Mouse (Mus musculus): ENCODE data around the gene Olfr1366. TPM values are rescaled to one million over a fixed set of nuclear protein-coding genes. Genes with fewer than 3 reads are reported as not detected.

Gene Olfr1366
- polyA plus RNA-seq, 1 experiment from 2014 or later, result 0.40 TPM

GRCm38 (mm10) chr13:21492847-21493246 is 49.8 kb downstream of the Olfr1366 start:
- H3K4me3 ChIP-seq, result no peak overlapping the region
- H3K27ac ChIP-seq, result no peak overlapping the region
- H3K36me3 ChIP-seq, result no peaks in the 10 kb centered on the region
- WGBS, result 91% methylated on average over 5 of the region's 5 CpGs
- H3K9me3 ChIP-seq, result no peaks in the 10 kb centered on the region
- no peaks in the 10 kb centered on the region for H3K27me3 ChIP-seq
- H3K4me1 ChIP-seq, result no peaks in the 10 kb centered on the region
- no peak for ATAC-seq (ENCODE audit: insufficient number of reproducible peaks, insufficient read depth, low FRiP score, low TSS enrichment)
- H3K4me2 ChIP-seq (replicated peaks), result no peak overlapping the region
- no peak overlapping the region for H3K9ac ChIP-seq

GRCm38 (mm10) chr13:21486881-21487280 is 55.7 kb downstream of the Olfr1366 start:
- ATAC-seq (ENCODE audit: insufficient number of reproducible peaks, insufficient read depth, low FRiP score, low TSS enrichment), result no peak
- H3K9ac ChIP-seq, result no peak overlapping the region
- H3K27me3 ChIP-seq, result no peaks in the 10 kb centered on the region
- H3K4me1 ChIP-seq, result no peaks in the 10 kb centered on the region
- peaks cover 8% of the 10 kb centered on the region for H3K36me3 ChIP-seq
- WGBS, result 88% methylated on average over 1 of the region's 1 CpGs
- no peak overlapping the region for H3K27ac ChIP-seq
- no peak overlapping the region for H3K4me2 ChIP-seq (replicated peaks)
- H3K9me3 ChIP-seq, result no peaks in the 10 kb centered on the region
- no peak overlapping the region for H3K4me3 ChIP-seq

Other genes starting within 250 kb of the Olfr1366 start
- 0.13 and 0.55 TPM in 2 replicates for gene Gpx6, start 230.7 kb downstream of the Olfr1366 start, polyA plus RNA-seq (2016; fragmentation: Nextera tagmentation; extraction: Ambion mirVana)
- not detected in 2 replicates for gene Olfr1367, start 195.9 kb downstream of the Olfr1366 start, polyA plus RNA-seq (2016; fragmentation: Nextera tagmentation; extraction: Ambion mirVana)
- gene Zscan12, start 180.0 kb downstream of the Olfr1366 start, polyA plus RNA-seq (2016; fragmentation: Nextera tagmentation; extraction: Ambion mirVana), result 17.4 and 19.2 TPM in 2 replicates
- gene Zkscan3, start 140.1 kb downstream of the Olfr1366 start, polyA plus RNA-seq (2016; fragmentation: Nextera tagmentation; extraction: Ambion mirVana), result 101 and 103 TPM in 2 replicates
- gene Pgbd1, start 101.8 kb downstream of the Olfr1366 start, polyA plus RNA-seq (2016; fragmentation: Nextera tagmentation; extraction: Ambion mirVana), result 3.3 and 4.2 TPM in 2 replicates
- 30.5 and 34.4 TPM in 2 replicates for gene Zscan26, start 89.1 kb downstream of the Olfr1366 start, polyA plus RNA-seq (2016; fragmentation: Nextera tagmentation; extraction: Ambion mirVana)
- gene Nkapl, start 74.3 kb downstream of the Olfr1366 start, polyA plus RNA-seq (2016; fragmentation: Nextera tagmentation; extraction: Ambion mirVana), result 2.6 and 3.1 TPM in 2 replicates
- gene Zkscan4, start 63.9 kb downstream of the Olfr1366 start, polyA plus RNA-seq (2016; fragmentation: Nextera tagmentation; extraction: Ambion mirVana), result 3.6 and 4.4 TPM in 2 replicates
- not detected in 2 replicates for gene Gm10065, start 63.4 kb downstream of the Olfr1366 start, polyA plus RNA-seq (2016; fragmentation: Nextera tagmentation; extraction: Ambion mirVana)
- gene AK157302, start 47.6 kb downstream of the Olfr1366 start, polyA plus RNA-seq (2016; fragmentation: Nextera tagmentation; extraction: Ambion mirVana), result 0.37 TPM in 1 of 2 replicates, not detected in the other
- gene Gm11273, start 41.4 kb downstream of the Olfr1366 start, polyA plus RNA-seq (2016; fragmentation: Nextera tagmentation; extraction: Ambion mirVana), result 2.3 and 2.9 TPM in 2 replicates
- gene Zkscan8, start 11.7 kb downstream of the Olfr1366 start, polyA plus RNA-seq (2016; fragmentation: Nextera tagmentation; extraction: Ambion mirVana), result 8.2 and 9.4 TPM in 2 replicates
- gene Olfr1535, start 17.1 kb upstream of the Olfr1366 start, polyA plus RNA-seq (2016; fragmentation: Nextera tagmentation; extraction: Ambion mirVana), result 0.08 TPM in 1 of 2 replicates, not detected in the other
- not detected in 2 replicates for gene Olfr1364, start 39.0 kb upstream of the Olfr1366 start, polyA plus RNA-seq (2016; fragmentation: Nextera tagmentation; extraction: Ambion mirVana)
- not detected in 2 replicates for gene Olfr1362, start 71.2 kb upstream of the Olfr1366 start, polyA plus RNA-seq (2016; fragmentation: Nextera tagmentation; extraction: Ambion mirVana)
- gene Olfr11, start 99.7 kb upstream of the Olfr1366 start, polyA plus RNA-seq (2016; fragmentation: Nextera tagmentation; extraction: Ambion mirVana), result not detected in 2 replicates
- not detected in 2 replicates for gene Olfr1361, start 120.6 kb upstream of the Olfr1366 start, polyA plus RNA-seq (2016; fragmentation: Nextera tagmentation; extraction: Ambion mirVana)
- gene Olfr1360, start 134.6 kb upstream of the Olfr1366 start, polyA plus RNA-seq (2016; fragmentation: Nextera tagmentation; extraction: Ambion mirVana), result not detected in 2 replicates
- gene Olfr1359, start 155.3 kb upstream of the Olfr1366 start, polyA plus RNA-seq (2016; fragmentation: Nextera tagmentation; extraction: Ambion mirVana), result not detected in 2 replicates
- 3.1 and 3.6 TPM in 2 replicates for gene Hist1h2bl, start 173.3 kb upstream of the Olfr1366 start, polyA plus RNA-seq (2016; fragmentation: Nextera tagmentation; extraction: Ambion mirVana)
- gene Hist1h2ai, start 173.6 kb upstream of the Olfr1366 start, polyA plus RNA-seq (2016; fragmentation: Nextera tagmentation; extraction: Ambion mirVana), result 41.3 and 50.1 TPM in 2 replicates
- 17.9 and 30.8 TPM in 2 replicates for gene Hist1h3h, start 174.9 kb upstream of the Olfr1366 start, polyA plus RNA-seq (2016; fragmentation: Nextera tagmentation; extraction: Ambion mirVana)
- gene Hist1h2bm, start 179.2 kb upstream of the Olfr1366 start, polyA plus RNA-seq (2016; fragmentation: Nextera tagmentation; extraction: Ambion mirVana), result 8.3 and 8.9 TPM in 2 replicates
- 1.6 and 1.9 TPM in 2 replicates for gene Hist1h4j, start 192.3 kb upstream of the Olfr1366 start, polyA plus RNA-seq (2016; fragmentation: Nextera tagmentation; extraction: Ambion mirVana)
- 4.7 and 8.9 TPM in 2 replicates for gene Hist1h4k, start 207.7 kb upstream of the Olfr1366 start, polyA plus RNA-seq (2016; fragmentation: Nextera tagmentation; extraction: Ambion mirVana)
- gene Hist1h2ak, start 211.0 kb upstream of the Olfr1366 start, polyA plus RNA-seq (2016; fragmentation: Nextera tagmentation; extraction: Ambion mirVana), result 37.1 and 46.3 TPM in 2 replicates
- gene Hist1h2bn, start 211.3 kb upstream of the Olfr1366 start, polyA plus RNA-seq (2016; fragmentation: Nextera tagmentation; extraction: Ambion mirVana), result 4.1 and 4.3 TPM in 2 replicates
- 35.1 and 35.4 TPM in 2 replicates for gene Hist1h1b, start 237.8 kb upstream of the Olfr1366 start, polyA plus RNA-seq (2016; fragmentation: Nextera tagmentation; extraction: Ambion mirVana)
- 144 and 172 TPM in 2 replicates for gene Hist1h3i, start 240.6 kb upstream of the Olfr1366 start, polyA plus RNA-seq (2016; fragmentation: Nextera tagmentation; extraction: Ambion mirVana)
- 13.0 and 18.3 TPM in 2 replicates for gene Hist1h2an, start 244.4 kb upstream of the Olfr1366 start, polyA plus RNA-seq (2016; fragmentation: Nextera tagmentation; extraction: Ambion mirVana)
- gene Hist1h2bp, start 244.7 kb upstream of the Olfr1366 start, polyA plus RNA-seq (2016; fragmentation: Nextera tagmentation; extraction: Ambion mirVana), result 1.5 and 1.8 TPM in 2 replicates

All from embryonic facial prominence, embryonic 12.5 days (tissue).